Mouse (Mus musculus) testis, postnatal 10 days (tissue): Measurements from ENCODE around the gene Isca1.
"Not testable (repeated sequence)": the region's sequence is repeated elsewhere in the genome, so short reads cannot be mapped to it uniquely, and the experiment has no call there.

Experiments
- DNase-seq: peaks from one replicate; pipeline ENCODE4 v3.0.0; 2021; ENCODE audit warnings: low spot score

Gene Isca1

DNA sequence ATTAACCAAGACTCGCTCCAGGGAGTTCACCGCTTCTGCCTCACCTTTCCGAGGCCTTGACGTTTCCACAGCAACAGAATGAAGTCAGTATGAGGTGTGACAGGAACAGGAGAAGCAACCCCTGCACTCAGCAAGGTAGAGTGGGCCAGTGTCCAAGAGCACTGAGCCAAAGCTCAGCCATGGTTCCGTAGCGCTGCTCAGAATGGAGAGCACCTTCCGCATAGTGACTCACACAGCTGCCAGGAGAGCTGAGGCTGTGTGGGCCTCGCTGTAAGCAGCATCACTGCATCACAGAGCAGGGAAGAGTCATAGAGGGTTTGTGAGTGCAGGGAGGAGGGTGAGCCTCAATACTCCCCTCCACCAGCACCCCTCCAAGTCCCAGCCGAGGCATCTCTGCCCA, 22.9 kb downstream of the Isca1 start, which contains the start of gene 1700014D04Rik:
1700014D04Rik (minus strand) TSS at position 42 of the 400 bp plus-strand sequence.
- DNase-seq = no peak

DNA sequence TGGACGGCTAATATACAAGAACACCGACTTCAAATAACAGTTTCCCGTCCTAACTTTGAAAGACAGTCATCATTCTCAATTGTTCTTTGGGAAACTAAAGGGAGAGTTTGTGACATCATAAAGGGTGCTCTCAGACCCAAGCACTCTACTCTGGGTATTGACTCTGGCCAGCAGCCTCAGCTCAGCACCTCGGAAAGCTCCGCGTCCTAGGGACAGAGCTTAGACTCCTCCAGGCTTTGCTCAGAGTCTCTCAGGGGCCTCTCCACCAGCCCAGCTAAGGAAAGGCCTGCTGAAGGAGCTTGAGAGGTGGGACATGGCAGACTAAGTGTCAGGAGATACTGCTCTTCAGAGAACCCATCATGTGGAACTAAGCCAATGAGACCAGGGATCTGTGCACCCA, 23.4 kb downstream of the Isca1 start:
- DNase-seq = peak; percentile 60

DNA sequence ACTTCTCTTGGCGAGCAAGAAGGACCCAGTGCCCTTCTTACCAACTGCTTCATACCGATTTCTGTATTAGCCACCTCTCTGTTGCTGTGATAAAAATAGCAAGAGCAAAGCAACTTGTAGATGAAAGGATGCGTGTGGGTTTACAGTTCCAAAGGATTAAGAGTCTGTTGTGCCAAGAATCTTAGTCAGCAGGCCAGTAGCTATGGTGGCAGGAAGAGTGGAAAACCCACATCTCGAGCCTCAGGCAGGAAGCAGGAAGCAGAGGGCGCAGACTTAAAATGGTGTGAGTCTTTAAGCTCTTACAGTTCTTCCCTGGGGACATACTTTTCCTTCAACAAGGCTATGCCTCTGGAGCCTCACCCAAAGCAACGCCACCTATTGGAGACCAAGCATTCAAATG, 24.1 kb downstream of the Isca1 start:
- no peak for DNase-seq

DNA sequence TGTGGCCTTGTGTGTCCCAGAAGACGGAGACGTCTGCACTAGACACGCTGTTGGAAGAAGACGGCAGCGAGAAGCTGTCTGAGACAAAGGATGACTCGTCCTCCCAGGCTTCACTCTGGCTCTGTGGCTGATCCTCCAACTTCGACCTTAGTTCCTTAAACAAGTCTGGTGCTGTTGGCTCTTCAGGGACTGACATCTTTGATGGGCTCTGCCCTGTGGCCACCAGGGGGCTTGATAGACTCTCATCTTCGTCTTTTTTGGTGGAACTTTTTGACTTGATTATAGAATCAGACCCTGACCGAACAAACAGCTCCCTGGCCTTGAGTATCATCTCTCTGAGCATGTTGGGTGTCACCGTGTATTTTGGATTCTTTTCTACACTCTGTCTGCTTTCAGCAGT, 27.9 kb downstream of the Isca1 start:
- DNase-seq = no peak

GRCm38 (mm10) chr13:59741096-59741495, 28.5 kb downstream of the Isca1 start:
- peak; percentile 80 for DNase-seq

- DNase-seq = no peak
Observed at GRCm38 (mm10) chr13:59739397-59739796, 30.2 kb downstream of the Isca1 start.

GRCm38 (mm10) chr13:59738455-59738854, 31.2 kb downstream of the Isca1 start:
- DNase-seq = no peak

- no peak for DNase-seq
Observed at GRCm38 (mm10) chr13:59735190-59735589, 34.4 kb downstream of the Isca1 start.

- peak; percentile 49 for DNase-seq
Observed at GRCm38 (mm10) chr13:59734347-59734746, 35.3 kb downstream of the Isca1 start.

- no peak for DNase-seq
Observed at GRCm38 (mm10) chr13:59733936-59734335, 35.7 kb downstream of the Isca1 start.

GRCm38 (mm10) chr13:59731652-59732051, 38.0 kb downstream of the Isca1 start, which contains the start of gene Spata31d1d:
TSS of gene Spata31d1d (minus strand) at chr13:59731752.
- DNase-seq = no peak

GRCm38 (mm10) chr13:59728378-59729093, 41.1 kb downstream of the Isca1 start:
- peak; percentile 82 for DNase-seq

DNA sequence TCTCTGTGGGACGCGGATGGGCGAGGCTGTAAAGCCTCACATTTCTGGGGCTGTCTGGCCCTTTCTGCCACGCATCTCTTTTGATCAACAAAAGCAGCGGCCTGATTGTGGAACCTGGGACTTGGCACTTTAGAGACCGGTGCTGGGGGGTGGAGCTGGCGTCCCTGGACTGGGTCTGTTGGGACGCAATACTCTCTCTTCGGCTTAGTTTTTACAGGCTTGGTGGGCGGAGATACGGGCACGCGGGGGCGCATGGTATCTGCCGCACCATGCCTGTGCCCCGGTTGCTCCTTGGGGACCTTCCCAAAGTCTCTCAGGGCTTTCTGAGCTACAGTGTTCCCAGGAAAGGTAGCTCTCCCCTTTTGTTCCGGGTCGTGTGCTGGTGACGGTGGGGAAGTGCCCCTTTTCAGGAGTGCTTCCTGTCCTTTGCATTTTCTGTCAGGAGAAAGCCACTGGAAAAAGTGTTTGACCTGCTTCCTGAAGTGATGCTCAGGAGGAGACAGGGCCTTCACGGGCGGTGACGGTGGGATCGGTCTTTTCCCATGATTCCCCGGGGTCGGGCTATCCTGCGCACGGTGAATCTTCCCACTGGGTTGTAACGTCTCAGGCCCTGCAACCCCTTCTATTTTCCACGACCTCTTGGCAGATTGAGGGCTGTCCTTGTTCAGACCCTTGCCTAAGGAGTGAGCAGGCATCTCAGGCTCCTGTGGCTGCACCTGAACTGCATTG, 43.3 kb downstream of the Isca1 start:
- no peak for DNase-seq

DNA sequence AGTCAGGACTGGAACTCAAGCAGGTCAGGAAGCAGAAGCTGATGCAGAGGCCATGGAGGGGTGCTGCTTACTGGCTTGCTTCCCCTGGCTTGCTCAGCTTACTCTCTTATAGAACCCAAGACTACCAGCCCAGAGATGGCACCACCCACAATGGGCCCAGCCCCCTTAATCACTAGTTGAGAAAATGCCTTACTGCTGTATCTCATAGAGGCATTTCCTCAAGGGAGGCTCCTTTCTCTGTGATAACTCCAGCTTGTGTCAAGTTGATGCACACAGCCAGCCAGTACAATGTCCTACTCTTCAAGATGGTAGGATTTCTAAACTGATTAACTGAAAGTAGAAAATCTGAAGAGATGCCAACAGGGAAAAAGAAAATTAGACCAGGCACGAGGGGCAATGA, 47.5 kb downstream of the Isca1 start:
- not testable (repeated sequence) for DNase-seq

GRCm38 (mm10) chr13:59719475-59719874, 50.1 kb downstream of the Isca1 start:
- DNase-seq = no peak

DNA sequence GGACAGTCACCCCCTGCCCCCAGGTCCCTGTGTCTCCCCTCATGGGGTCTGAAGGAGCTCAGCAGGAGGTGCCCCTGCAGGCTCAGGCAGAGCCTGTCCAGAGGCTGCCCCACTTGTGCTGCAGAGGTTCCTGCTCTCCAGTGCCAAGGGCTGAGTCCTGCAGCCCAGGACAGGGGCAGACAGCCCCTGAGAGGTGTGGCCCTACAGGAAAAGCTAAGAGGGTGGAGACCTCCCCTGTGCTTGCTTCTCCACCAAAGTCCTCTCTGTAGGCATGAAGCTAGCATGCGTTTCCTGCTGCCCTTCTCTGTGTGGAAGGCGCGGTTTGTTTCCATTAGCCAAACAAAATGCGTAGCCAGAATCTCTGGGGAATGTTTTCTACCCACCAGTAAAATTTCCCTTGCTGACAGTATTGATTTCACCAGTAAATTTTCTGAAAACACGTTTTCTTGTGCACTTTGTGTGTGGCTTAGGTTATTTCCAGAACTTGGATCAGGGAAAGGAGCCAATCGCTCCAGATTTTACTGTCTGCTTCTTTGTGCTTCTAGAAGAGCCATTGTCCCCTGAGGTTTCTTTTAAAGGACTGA, 50.7 kb downstream of the Isca1 start:
- DNase-seq = not testable (repeated sequence)

- no peak for DNase-seq
Observed at GRCm38 (mm10) chr13:59713710-59714109, 55.9 kb downstream of the Isca1 start.

- not testable (repeated sequence) for DNase-seq
Observed at GRCm38 (mm10) chr13:59711984-59712383, 57.6 kb downstream of the Isca1 start, which contains the start of gene Spata31d1b. TSS of gene Spata31d1b (plus strand) at chr13:59712284.

DNA sequence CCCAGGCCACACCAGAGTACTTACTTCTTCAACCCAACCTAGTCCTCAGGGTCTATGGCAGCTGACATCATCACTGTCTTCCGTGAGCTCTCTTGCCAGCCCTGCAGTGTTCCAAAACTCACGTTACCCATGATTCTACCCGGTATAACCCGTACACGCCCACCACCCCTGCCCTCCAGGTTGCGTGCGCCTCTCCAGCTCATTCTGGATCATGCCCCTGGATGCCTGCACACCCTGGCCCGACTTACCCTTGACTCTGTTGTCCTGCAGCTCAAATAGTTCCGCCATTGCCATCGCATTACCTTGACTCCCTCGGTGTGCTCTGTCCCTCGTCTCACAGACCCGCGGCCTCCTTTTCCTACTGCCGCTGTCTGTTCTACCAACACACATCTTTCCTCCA, 59.4 kb downstream of the Isca1 start, which contains the start of gene Spata31d1a:
Spata31d1a (minus strand) TSS at position 101 of the 400 bp plus-strand sequence.
- no peak for DNase-seq
